Mouse (Mus musculus) cerebellum, adult 2 months (tissue): ENCODE data around the gene Bahcc1. TPM values are rescaled to one million over a fixed set of nuclear protein-coding genes. Genes with fewer than 3 reads are reported as not detected.

Source experiments
- DNase-seq, 2 experiments: peaks; one replicate each; pipeline ENCODE4 v3.0.0; 2021
- H3K27ac ChIP-seq: fragments of 200-500 bp; 2 replicates; pipeline ENCODE4 v1.5.1; 2012; ENCODE audit warnings: low read length, control low read depth, inconsistent platforms; ENCODE audit not compliant: insufficient read depth
- H3K27me3 ChIP-seq: fragments of 200-500 bp; 2 replicates; pipeline ENCODE4 v1.6.1; 2012; ENCODE audit warnings: inconsistent platforms, mild to moderate bottlenecking, low read length, moderate library complexity; ENCODE audit not compliant: control insufficient read depth, insufficient read depth
- H3K4me1 ChIP-seq: fragments of 200-500 bp; 2 replicates; pipeline ENCODE4 v1.6.1; 2011; ENCODE audit warnings: low read length; ENCODE audit not compliant: control insufficient read depth, insufficient read depth
- H3K4me3 ChIP-seq: fragments of 200-500 bp; replicated peaks from 2 replicates; pipeline ENCODE3; 2011; ENCODE audit warnings: mild to moderate bottlenecking, low read depth, low read length, control low read depth; ENCODE audit not compliant: insufficient read depth
- CTCF ChIP-seq: fragments of 200-500 bp; IDR thresholded peaks from 2 replicates; pipeline ENCODE4 v1.5.1; 2011; ENCODE audit warnings: low read depth, mild to moderate bottlenecking, control low read depth, low read length, moderate library complexity, borderline replicate concordance; ENCODE audit not compliant: insufficient read depth
- POLR2A ChIP-seq: fragments of 200-500 bp; IDR thresholded peaks from 2 replicates; pipeline ENCODE4 v1.6.1; 2011; ENCODE audit warnings: low read length, control low read depth, borderline replicate concordance; ENCODE audit not compliant: insufficient read depth
- WGBS: fragments of 180-500 bp; shearing (Covaris S2); methylation state at CpG from one replicate; pipeline ENCODE4 v1.1.7; 2018; 5-methylcytosine and 5-hydroxymethylcytosine counted together
- polyA plus RNA-seq: library from polyadenylated mRNA; depleted of rRNA; stranded (reverse); fragments of >200 nt; gene quantifications from 2 replicates; pipeline ENCODE4 v1.2.3, GENCODE M21; 2012

Gene Bahcc1
- polyA plus RNA-seq, 1 experiment, result 17.6 TPM

DNA sequence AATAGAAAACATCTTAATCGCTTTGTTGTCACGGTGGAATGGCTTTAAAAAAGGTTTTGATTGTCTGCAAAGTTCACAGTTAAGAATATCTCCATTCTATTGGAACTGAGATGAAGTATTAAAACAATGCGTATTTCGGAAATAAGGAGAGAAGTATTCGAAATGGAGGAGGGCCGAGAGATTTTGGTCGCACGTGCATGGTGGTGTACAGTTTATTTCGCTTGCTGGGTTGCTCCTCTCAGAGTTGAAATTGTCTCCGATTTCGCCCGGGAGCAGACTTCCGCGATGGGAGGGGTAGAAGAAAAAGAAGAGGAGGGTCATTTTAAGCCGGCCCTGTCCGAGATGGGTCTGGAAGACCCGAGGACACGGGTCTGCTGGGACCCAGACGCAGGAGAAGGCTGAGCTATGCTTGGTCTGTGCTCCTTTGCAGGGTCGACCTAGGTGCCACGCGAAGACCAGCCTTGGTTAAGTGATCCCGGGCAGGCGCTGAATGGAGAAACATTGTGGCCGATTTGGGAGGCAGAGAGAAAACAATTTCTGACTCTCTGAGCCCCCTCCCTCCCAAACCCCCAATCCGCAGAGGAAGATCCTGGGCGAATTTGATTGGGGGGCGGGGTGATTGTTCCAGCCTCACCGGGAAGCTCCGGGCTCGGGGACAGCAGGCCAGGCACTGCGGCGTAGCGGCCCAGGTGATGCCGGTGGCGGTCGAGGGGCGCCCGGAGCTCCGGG, 2.8 kb downstream of the Bahcc1 start:
- no peak for TF ChIP-seq CTCF
- TF ChIP-seq POLR2A, result no peak
- H3K27me3 ChIP-seq, result no peaks in the 10 kb centered on the region
- under 1% methylated on average over 40 of the region's 40 CpGs for WGBS
- H3K4me1 ChIP-seq, result peaks cover 13% of the 10 kb centered on the region
- DNase-seq, result peak; percentile 64 to 79
- H3K27ac ChIP-seq, result peak overlapping the region; percentile 78
- peak overlapping the region; percentile 55 for H3K4me3 ChIP-seq

- H3K4me3 ChIP-seq, result peak overlapping the region; percentile 55
- no peaks in the 10 kb centered on the region for H3K27me3 ChIP-seq
- DNase-seq, result no peak
- H3K4me1 ChIP-seq, result peaks cover 13% of the 10 kb centered on the region
- TF ChIP-seq POLR2A, result no peak
- TF ChIP-seq CTCF, result no peak
- peak overlapping the region; percentile 78 for H3K27ac ChIP-seq
- 2% methylated on average over 13 of the region's 13 CpGs for WGBS
Measured at GRCm38 (mm10) chr11:120236114-120236437, 3.3 kb downstream of the Bahcc1 start.

DNA sequence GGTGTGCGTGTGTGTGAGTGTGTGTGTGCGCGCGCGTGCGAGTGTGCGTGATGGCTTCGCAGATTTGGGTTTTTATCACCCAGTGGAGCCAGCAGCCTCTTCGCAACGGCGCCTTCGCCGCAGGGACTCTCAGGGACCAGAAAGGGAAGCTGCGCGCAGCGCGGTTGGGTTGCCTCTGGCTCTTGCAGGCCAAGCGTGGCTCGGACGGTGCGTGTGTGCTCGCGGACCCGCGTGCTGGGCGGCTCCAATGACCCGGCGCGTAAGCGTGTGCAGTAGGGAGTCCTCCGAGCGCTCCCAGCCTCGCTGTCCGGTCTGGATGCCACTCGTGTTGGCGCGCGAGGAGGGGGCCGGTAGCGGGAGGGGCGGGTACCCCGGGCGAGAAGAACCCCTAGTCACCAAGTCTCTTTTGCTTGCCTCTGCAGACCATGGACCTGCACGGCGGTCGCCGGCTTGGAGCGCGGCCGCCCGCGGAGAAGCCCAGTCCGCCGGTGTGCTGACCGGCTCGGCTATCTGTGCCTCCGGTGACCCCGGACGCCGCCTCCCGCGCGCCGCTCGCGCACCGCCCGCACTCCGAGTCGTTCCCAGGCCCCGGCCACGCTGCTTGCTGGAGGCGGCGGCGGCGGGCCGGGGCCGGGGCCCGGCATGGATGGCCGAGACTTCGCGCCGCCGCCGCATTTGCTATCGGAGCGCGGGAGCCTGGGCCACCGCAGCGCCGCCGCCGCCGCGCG, 3.9 kb downstream of the Bahcc1 start:
- under 1% methylated on average over 94 of the region's 96 CpGs for WGBS
- Histone ChIP-seq H3K27ac (peak overlapping the region; percentile 72), H3K27me3 (no peaks in the 10 kb centered on the region), H3K4me3 (peak overlapping the region; percentile 62), H3K4me1 (peaks cover 13% of the 10 kb centered on the region)
- TF ChIP-seq POLR2A (0 out of 2 replicates have a peak, but pooled peaks have one; percentile 34), CTCF (no peak)
- peak; percentile 79 to 86 for DNase-seq

DNA sequence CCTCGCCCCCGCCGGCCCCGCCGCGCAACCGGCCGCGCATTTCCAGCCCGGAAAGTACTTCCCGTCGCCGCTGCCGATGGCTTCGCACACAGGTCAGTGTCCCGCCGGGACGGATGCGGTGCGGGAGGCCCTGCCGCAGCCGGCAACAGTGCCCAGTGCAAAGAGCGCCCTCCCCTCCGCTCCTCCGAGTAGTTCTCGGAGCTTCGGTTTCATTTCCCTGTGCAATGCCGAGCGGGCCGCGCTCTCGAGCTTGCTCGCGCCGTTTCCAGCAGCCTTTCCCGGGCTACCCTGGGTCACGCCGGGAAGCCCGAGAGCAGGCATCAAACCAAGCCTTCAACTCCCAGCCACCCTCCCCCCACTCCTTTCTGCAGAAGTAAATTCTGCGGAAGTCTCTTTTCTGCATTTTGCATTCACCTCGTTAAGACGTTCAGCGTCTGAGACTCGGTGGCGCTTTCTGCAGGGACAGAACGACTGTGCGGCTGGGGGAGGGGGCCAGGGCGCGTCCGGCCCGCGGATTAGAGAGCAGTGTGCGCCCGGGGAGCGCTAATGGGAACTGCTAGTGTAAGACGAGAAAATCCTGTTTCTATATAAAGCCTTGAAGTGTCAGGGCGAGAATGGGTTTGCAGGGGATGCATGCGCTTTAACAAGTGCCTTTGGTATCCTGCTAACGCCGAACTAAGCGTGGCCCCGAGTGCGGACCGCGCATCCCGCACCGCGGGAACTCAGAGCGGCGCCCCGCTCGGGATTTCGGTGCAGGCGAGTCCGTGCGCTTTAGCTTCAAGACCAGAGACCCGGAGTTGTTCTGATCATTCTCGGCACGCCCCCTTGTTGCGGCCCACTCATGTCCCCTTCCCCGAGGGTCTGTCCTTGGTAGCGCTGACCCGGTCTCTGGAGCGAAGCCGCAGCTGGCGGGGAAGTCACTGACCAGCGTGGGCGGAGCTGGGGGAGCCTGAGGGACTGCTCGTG, 4.7 kb downstream of the Bahcc1 start:
- TF ChIP-seq POLR2A (no peak), CTCF (no peak)
- no peaks in the 10 kb centered on the region for H3K27me3 ChIP-seq
- under 1% methylated on average over 88 of the region's 89 CpGs for WGBS
- H3K4me1 ChIP-seq, result peaks cover 13% of the 10 kb centered on the region
- DNase-seq, result peak; percentile 63 to 79
- H3K27ac ChIP-seq, result peak overlapping the region; percentile 72
- peak overlapping the region; percentile 62 for H3K4me3 ChIP-seq

DNA sequence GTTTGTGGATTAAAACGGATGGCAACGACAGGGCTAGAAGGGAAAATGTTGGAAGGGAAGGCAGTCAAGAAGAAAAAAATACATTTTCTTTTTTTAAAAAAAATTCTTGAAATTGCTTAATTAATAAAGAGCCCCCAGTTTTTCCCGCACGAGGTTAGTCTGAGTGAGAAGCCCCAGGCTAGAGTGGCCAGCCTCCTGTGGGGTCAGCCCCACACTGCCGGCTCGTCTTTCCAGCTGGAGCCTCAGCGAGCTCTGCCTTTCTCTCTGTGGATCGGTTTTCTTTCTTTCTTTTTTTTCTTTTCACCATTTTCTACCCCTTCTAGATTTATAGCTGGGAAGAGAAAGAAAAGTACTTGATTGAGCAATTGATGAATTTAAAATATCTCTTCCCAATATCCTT, 5.6 kb downstream of the Bahcc1 start:
- 27% methylated on average over 8 of the region's 8 CpGs for WGBS
- H3K4me1 ChIP-seq, result peaks cover 13% of the 10 kb centered on the region

DNA sequence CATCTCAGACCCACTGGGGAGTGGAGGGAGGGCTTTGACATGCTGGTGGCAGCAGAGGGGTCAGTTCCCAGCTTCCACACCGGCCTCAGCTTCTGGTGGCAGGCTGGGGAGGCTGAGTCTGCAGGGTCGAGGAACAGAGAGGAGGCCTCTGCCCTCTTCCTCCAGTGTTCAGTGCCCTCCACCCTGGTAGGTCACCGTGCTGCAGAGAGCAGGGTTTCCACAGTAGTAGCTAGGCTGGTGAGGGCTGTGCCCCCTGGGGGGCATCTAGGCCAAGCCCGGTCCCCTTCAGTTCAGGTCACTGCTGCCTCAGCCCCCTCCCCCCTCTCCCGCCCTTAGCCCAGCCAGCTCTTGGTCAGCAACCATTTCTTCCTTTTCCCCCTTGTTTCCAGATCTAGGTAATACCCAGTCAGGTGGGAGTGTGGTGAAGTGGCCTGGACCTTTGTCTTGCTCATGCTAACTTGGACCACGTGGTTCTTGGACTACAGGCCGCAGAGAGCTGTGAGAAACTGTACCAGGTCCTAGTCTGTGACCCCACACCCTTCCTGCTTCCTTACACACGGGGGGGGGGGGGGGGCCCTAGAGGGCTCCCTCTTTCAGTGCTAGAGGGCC, 6.1 kb downstream of the Bahcc1 start:
- Histone ChIP-seq H3K4me3 (peak overlapping the region; percentile 11), H3K27ac (peak overlapping the region; percentile 48), H3K27me3 (no peaks in the 10 kb centered on the region), H3K4me1 (peaks cover 13% of the 10 kb centered on the region)
- TF ChIP-seq CTCF, result no peak
- TF ChIP-seq POLR2A, result no peak
- DNase-seq, result peak; percentile 30 to 61
- WGBS, result 31% methylated on average over 8 of the region's 8 CpGs

More for the DNA sequence above, 5.6 kb downstream of the Bahcc1 start:
- Histone ChIP-seq H3K27me3 (no peaks in the 10 kb centered on the region), H3K27ac (0 out of 2 replicates have a peak overlapping the region, but pooled peaks have one; percentile 48), H3K4me3 (peak overlapping the region; percentile 32)
- TF ChIP-seq POLR2A (no peak), CTCF (no peak)
- peak in 1 of 2 experiments; percentile 32 for DNase-seq

GRCm38 (mm10) chr11:120239581-120239991, 6.8 kb downstream of the Bahcc1 start:
- Histone ChIP-seq H3K4me3 (peak overlapping the region; percentile 38), H3K4me1 (peaks cover 13% of the 10 kb centered on the region), H3K27me3 (no peaks in the 10 kb centered on the region), H3K27ac (no peak overlapping the region)
- DNase-seq, result peak in 1 of 2 experiments; percentile 53
- no peak for TF ChIP-seq POLR2A
- no peak for TF ChIP-seq CTCF
- WGBS, result 9% methylated on average over 11 of the region's 11 CpGs
